Mouse (Mus musculus) left cerebral cortex, adult 2 months (tissue): Measurements from ENCODE around the gene Pin1. TPM values are rescaled to one million over a fixed set of nuclear protein-coding genes. Genes with fewer than 3 reads are reported as not detected.
A peak's percentile ranks its signal among the peaks of the same experiment; 100 is the strongest.

ENCODE experiments used
- DNase-seq, 2 experiments: peaks; one replicate each; pipeline ENCODE4 v3.0.0; 2021 to 2022; ENCODE audit warnings: low spot score in 2 of 2, mixed read lengths in 1 of 2; ENCODE audit errors: extremely low spot score in 1 of 2
- H3K27ac ChIP-seq: fragments of 200-600 bp; 2 replicates; pipeline ENCODE4 v1.8.1; 2022
- H3K4me3 ChIP-seq: fragments of 200-600 bp; 2 replicates; pipeline ENCODE4 v1.8.1; 2022
- CTCF ChIP-seq: fragments of 200-600 bp; IDR thresholded peaks from 2 replicates; pipeline ENCODE4 v1.8.1; 2022; ENCODE audit warnings: antibody characterized with exemption, mild to moderate bottlenecking, moderate library complexity
- intact Hi-C: fragments of 180-260 bp; cut with DNase I; formaldehyde crosslinking; loops from one replicate; pipeline ENCODE4 v1.15.1; 2025
- total RNA-seq, 2 experiments: library from RNA; stranded (reverse); gene quantifications; 2 replicates each; pipeline ENCODE4 v1.2.3; 2021

Gene Pin1
- total RNA-seq, 2 experiments from 2014 or later = 40.0 to 41.5 TPM

DNA sequence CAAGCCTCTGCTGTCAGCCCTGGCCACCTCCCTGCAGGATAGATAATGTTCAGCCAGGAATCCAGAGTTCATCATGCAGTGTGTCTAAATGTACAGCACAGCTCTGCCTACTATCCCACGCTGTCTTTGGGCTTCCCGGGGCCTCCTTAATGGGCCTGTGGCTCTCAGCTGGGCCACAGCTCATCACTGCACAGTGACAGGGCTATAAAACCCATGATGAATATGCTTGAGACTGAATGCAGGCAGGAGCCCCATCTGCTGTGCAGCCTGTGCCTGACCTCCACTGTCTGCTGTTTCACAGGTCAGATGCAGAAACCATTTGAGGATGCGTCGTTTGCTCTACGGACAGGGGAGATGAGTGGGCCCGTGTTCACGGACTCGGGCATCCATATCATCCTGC lies 11.0 kb downstream of the Pin1 start:
- no peak for TF ChIP-seq CTCF
- H3K27ac ChIP-seq = peak overlapping the region; percentile 95
- intact Hi-C loops = loop anchor here (1.0 to 5.0 kb wide), 3 partner anchors 64 to 169 kb away; no protein-coding TSS in a partner anchor
- no peak overlapping the region for H3K4me3 ChIP-seq
- DNase-seq = no peak

- H3K27ac ChIP-seq = peak overlapping the region; percentile 95
- DNase-seq = peak; percentile 62 to 75
- no peak overlapping the region for H3K4me3 ChIP-seq
- TF ChIP-seq CTCF = no peak
- intact Hi-C loops = loop anchor here (5.0 kb wide), 1 partner anchor 168 kb away; no protein-coding TSS in a partner anchor
Measured at GRCm38 (mm10) chr9:20663956-20664355, 12.1 kb downstream of the Pin1 start.

DNA sequence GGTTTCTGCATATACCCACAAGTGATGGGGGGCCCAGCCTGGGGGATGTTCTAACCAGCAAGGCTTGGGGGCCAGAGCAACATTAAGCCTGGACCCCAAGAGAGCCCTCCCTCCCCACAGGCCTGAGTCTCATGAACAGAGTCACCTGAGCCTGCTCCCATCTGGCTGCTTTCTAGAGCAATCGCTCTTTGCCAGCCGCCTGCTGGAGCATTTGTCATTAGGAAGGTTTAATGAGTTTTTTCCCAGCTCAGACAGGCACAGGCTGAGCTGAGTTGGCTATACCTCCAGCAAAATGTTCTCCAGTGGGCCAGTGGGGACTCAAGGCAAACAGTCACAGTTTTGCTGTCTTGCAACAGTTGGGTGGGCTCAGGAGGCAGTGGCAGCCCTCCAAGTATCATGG lies 12.5 kb downstream of the Pin1 start:
- no peak overlapping the region for H3K4me3 ChIP-seq
- peak; percentile 37 to 40 for DNase-seq
- H3K27ac ChIP-seq = peak overlapping the region; percentile 95
- TF ChIP-seq CTCF = peak; percentile 4; the same call in 1 of the 2 replicates
- intact Hi-C loops = loop anchor here (5.0 kb wide), 1 partner anchor 168 kb away; no protein-coding TSS in a partner anchor

- no peak for DNase-seq
- H3K4me3 ChIP-seq = no peak overlapping the region
- H3K27ac ChIP-seq = peak overlapping the region; percentile 95
- intact Hi-C loops = loop anchor here (5.0 kb wide), 1 partner anchor 167 kb away; no protein-coding TSS in a partner anchor
- TF ChIP-seq CTCF = no peak
Measured at GRCm38 (mm10) chr9:20664982-20665637, 13.2 kb downstream of the Pin1 start.

DNA sequence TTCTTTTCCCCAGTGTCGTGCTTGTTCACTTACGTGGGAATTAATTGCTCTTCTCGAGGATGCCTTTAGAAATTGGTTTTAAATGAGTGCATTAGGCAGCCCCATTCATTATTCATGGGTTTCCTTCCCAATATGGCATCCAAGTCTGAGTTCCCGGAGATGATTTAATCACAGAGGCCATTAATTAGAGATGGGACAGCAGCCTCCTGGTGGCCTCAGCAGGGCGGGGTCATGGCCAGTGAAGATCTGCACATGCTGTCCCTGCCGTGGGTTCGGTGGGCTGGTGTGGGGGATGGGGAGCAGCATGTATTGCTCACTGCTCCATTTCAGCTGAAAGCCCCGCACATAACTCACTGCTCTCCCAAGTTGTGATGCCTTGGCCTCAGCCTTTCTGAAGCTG lies 14.0 kb downstream of the Pin1 start:
- no peak overlapping the region for H3K4me3 ChIP-seq
- TF ChIP-seq CTCF = no peak
- DNase-seq = no peak
- H3K27ac ChIP-seq = peak overlapping the region; percentile 95
- intact Hi-C loops = loop anchor here (1.0 kb wide), 1 partner anchor 61 kb away; no protein-coding TSS in a partner anchor

- Histone ChIP-seq H3K27ac (peak overlapping the region; percentile 95), H3K4me3 (no peak overlapping the region)
- DNase-seq = no peak
- TF ChIP-seq CTCF = no peak
- intact Hi-C loops = loop anchor here (1.0 kb wide), 1 partner anchor 61 kb away; no protein-coding TSS in a partner anchor
Measured at GRCm38 (mm10) chr9:20666510-20667034, 14.7 kb downstream of the Pin1 start.

GRCm38 (mm10) chr9:20668065-20668464 lies 16.2 kb downstream of the Pin1 start:
- intact Hi-C loops = no loop called here

DNA sequence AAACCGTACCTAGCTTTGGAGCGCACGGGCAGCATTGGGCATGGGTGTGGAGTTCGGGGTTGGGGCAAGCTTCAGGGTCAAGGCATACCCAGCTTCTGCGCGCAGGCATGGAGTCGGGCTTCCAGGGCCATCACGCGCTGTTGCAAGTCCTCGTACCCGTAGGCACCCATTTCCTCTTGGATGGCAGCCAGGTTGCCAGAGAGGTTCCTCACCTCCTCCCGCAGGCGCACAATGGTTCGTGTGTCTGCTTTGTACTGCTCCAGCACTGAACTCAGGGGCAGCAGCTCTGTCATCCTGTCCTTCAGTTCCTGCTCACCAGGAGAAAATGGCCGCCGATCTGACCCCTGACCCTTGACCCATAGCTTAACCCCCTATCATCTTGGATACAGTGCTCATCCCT lies 20.2 kb downstream of the Pin1 start:
- intact Hi-C loops = no loop called here

More at GRCm38 (mm10) chr9:20668065-20668464, 16.2 kb downstream of the Pin1 start:
- TF ChIP-seq CTCF = no peak
- no peak for DNase-seq
- Histone ChIP-seq H3K27ac (no peak overlapping the region), H3K4me3 (no peak overlapping the region)

GRCm38 (mm10) chr9:20677892-20678291 lies 26.0 kb downstream of the Pin1 start:
- no peak for TF ChIP-seq CTCF
- intact Hi-C loops = no loop called here
- no peak overlapping the region for H3K4me3 ChIP-seq
- peak in 1 of 2 experiments; percentile 36 for DNase-seq
- peak overlapping the region; percentile 33 for H3K27ac ChIP-seq

More for the DNA sequence above, 20.2 kb downstream of the Pin1 start:
- H3K27ac ChIP-seq = no peak overlapping the region
- DNase-seq = no peak
- no peak overlapping the region for H3K4me3 ChIP-seq
- TF ChIP-seq CTCF = no peak

DNA sequence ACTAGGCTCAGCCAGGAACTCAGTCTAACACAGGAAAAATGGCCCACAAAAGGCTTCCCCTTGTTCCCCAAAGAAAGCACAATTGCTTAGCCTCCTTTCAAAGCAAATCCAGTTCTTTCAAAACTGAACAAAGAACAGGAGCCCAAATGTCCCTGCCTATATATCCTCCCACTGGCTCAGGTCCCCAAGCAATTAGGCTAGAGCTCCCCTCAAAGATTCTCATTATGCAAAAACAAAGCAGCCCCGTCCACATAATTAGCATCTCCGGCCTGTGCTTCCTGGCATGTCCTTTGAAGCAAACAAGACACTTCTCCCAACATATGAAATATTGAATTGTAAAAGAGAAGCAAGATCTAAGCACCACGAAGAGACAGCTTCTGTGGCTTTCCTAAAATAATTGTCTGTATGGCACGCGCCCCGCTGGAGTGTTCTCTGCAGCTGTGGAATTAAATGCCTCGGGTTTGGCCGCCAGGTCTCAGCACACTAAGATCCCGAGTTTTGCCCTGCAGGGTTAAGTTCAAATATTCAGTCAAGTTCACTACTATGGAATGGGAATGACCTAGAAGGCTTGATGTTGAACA lies 28.6 kb downstream of the Pin1 start:
- TF ChIP-seq CTCF = no peak

GRCm38 (mm10) chr9:20681546-20682388 lies 29.9 kb downstream of the Pin1 start:
- TF ChIP-seq CTCF = no peak; the same call in 1 of the 2 replicates
- peak overlapping the region; percentile 60 for H3K27ac ChIP-seq
- no peak overlapping the region for H3K4me3 ChIP-seq
- intact Hi-C loops = no loop called here
- DNase-seq = no peak

More for the DNA sequence above, 28.6 kb downstream of the Pin1 start:
- no peak overlapping the region for H3K4me3 ChIP-seq
- H3K27ac ChIP-seq = peak overlapping the region; percentile 9
- DNase-seq = no peak
- intact Hi-C loops = no loop called here
